8 mouse cellular contexts compared by ENCODE assay signal in genomic region chr9:48447783-48448209, GRCm38 (mm10). TPM values are rescaled to one million over a fixed set of nuclear protein-coding genes. Genes with fewer than 3 reads are reported as not detected.
DNase-seq lines count a peak whose midpoint lies in the region; ATAC-seq and TF ChIP-seq lines count a peak whose summit lies in the region.
"Had no signal": no experiment of that assay in that cellular context is flagged by ENCODE, and none has a peak within 500 bp of the region (broad histone marks: within the 10 kb centered on the region; RNA-seq: fewer than 3 reads in every experiment).

No protein-coding gene starts in this region.

- no peaks in the 10 kb centered on the region for H3K4me1 ChIP-seq in liver, embryonic 13.5 days (replicated peaks)
- H3K4me1 ChIP-seq in limb, embryonic 10.5 days: no peaks in the 10 kb centered on the region
- H3K4me1 ChIP-seq: heart, embryonic 13.5 days had no signal

- 22% methylated on average over 5 of the region's 5 CpGs for WGBS in liver, embryonic 13.5 days (ENCODE audit: insufficient replicate concordance)
- WGBS in limb, embryonic 10.5 days: 44% methylated on average over 5 of the region's 5 CpGs

- no peaks in the 10 kb centered on the region for H3K27me3 ChIP-seq in liver, embryonic 13.5 days
- H3K27me3 ChIP-seq in limb, embryonic 10.5 days (ENCODE audit: low read depth, poor library complexity, severe bottlenecking): no peaks in the 10 kb centered on the region

- no peak overlapping the region for H3K27ac ChIP-seq in layer of hippocampus, adult 2 months
- H3K27ac ChIP-seq in liver, embryonic 13.5 days: no peak overlapping the region
- H3K27ac ChIP-seq in limb, embryonic 10.5 days: no peak overlapping the region
- H3K27ac ChIP-seq: heart, embryonic 13.5 days had no signal

- H3K9me3 ChIP-seq in liver, embryonic 13.5 days (replicated peaks): no peaks in the 10 kb centered on the region
- no peaks in the 10 kb centered on the region for H3K9me3 ChIP-seq in limb, embryonic 10.5 days (replicated peaks)
- H3K9me3 ChIP-seq: heart, embryonic 13.5 days had no signal

- H3K9ac ChIP-seq in liver, embryonic 13.5 days: no peak overlapping the region
- H3K9ac ChIP-seq: heart, embryonic 13.5 days had no signal

- TF ChIP-seq CTCF in layer of hippocampus, adult 2 months (conservative IDR thresholded peaks at IDR 0.05): peak; percentile 79

- no peak overlapping the region for H3K4me2 ChIP-seq in liver, embryonic 13.5 days
- H3K4me2 ChIP-seq: heart, embryonic 13.5 days had no signal

- ATAC-seq in liver, embryonic 13.5 days (ENCODE audit: low read depth): no peak; the same call in 1 of the 2 replicates

- H3K4me3 ChIP-seq in layer of hippocampus, adult 2 months: no peak overlapping the region
- no peak overlapping the region for H3K4me3 ChIP-seq in liver, embryonic 13.5 days (replicated peaks)
- no peak overlapping the region for H3K4me3 ChIP-seq in limb, embryonic 10.5 days
- H3K4me3 ChIP-seq: heart, embryonic 13.5 days had no signal

- no peaks in the 10 kb centered on the region for H3K36me3 ChIP-seq in liver, embryonic 13.5 days
- H3K36me3 ChIP-seq in limb, embryonic 10.5 days: no peaks in the 10 kb centered on the region
- H3K36me3 ChIP-seq: heart, embryonic 13.5 days had no signal

- DNase-seq in layer of hippocampus, adult 2 months (ENCODE audit: low spot score in 2 of 2): peak in 1 of 2 experiments; percentile 29
- no peak for DNase-seq in layer of hippocampus, postnatal 36 days
- DNase-seq in MEL-GATA-1-ER (ENCODE audit: extremely low read depth, low read depth): peak; percentile 32
- DNase-seq in c-Kit-positive CD71-positive TER-119-negative erythroid progenitor cells, embryonic 14.5 days (ENCODE audit: low read depth): peak; percentile 29
- peak; percentile 4 for DNase-seq in liver, embryonic 13.5 days
- DNase-seq in spleen, postnatal 4 days (ENCODE audit: low spot score in 2 of 2): peak; percentile 39 to 71
- no peak for DNase-seq in limb, embryonic 10.5 days (ENCODE audit: low spot score)

RNA-seq across cellular contexts. Expression of gene Rexo2, which starts 32.6 kb away (rescaled TPM):
- total RNA-seq in layer of hippocampus, adult 2 months (2021): 10 to 100 TPM; 94.1 to 94.4 TPM
- total RNA-seq in layer of hippocampus, postnatal 36 days (2021): 100 to 1,000 TPM in 1 of 2 experiments, 10 to 100 TPM in 1; 99.5 to 106 TPM
- 153 and 162 TPM in 2 replicates for polyA plus RNA-seq in liver, embryonic 13.5 days (2015; fragmentation: Nextera tagmentation; extraction: Ambion mirVana)
- polyA plus RNA-seq in limb, embryonic 10.5 days (2016; fragmentation: Nextera tagmentation; extraction: Ambion mirVana): 95.8 and 123 TPM in 2 replicates

RNA-seq across cellular contexts. Expression of gene Rbm7, which starts 47.3 kb away (rescaled TPM):
- 10 to 100 TPM; 38.4 to 39.6 TPM for total RNA-seq in layer of hippocampus, adult 2 months (2021)
- 10 to 100 TPM; 36.1 to 37.4 TPM for total RNA-seq in layer of hippocampus, postnatal 36 days (2021)
- 65.7 and 76.7 TPM in 2 replicates for polyA plus RNA-seq in liver, embryonic 13.5 days (2015; fragmentation: Nextera tagmentation; extraction: Ambion mirVana)
- polyA plus RNA-seq in limb, embryonic 10.5 days (2016; fragmentation: Nextera tagmentation; extraction: Ambion mirVana): 119 and 123 TPM in 2 replicates

RNA-seq across cellular contexts. Expression of gene Gm5617, which starts 47.4 kb away (rescaled TPM):
- total RNA-seq in layer of hippocampus, adult 2 months (2021): 10 to 100 TPM; 10.2 to 13.7 TPM
- 10 to 100 TPM; 10.8 TPM for total RNA-seq in layer of hippocampus, postnatal 36 days (2021)
- polyA plus RNA-seq in liver, embryonic 13.5 days (2015; fragmentation: Nextera tagmentation; extraction: Ambion mirVana): 16.2 and 17.3 TPM in 2 replicates
- 23.5 and 26.9 TPM in 2 replicates for polyA plus RNA-seq in limb, embryonic 10.5 days (2016; fragmentation: Nextera tagmentation; extraction: Ambion mirVana)

Comparison
In these comparisons a context has a peak if more than half of its experiments do, and no peak if none do; other contexts are left out.
1. DNase-seq: peak in MEL-GATA-1-ER (single experiment), c-Kit-positive CD71-positive TER-119-negative erythroid progenitor cells, embryonic 14.5 days (single experiment), liver, embryonic 13.5 days (single experiment) and spleen, postnatal 4 days (2 of 2); none in layer of hippocampus, postnatal 36 days (0 of 2) and limb, embryonic 10.5 days (single experiment).